Mouse (Mus musculus): ENCODE measurements at regions not wholly inside any gene's neighbourhood (a gene's known extent, or its start where the extent isn't known, plus 50 kb on each side); places are given as distances from the start of the nearest gene placed in this dataset.

DNA sequence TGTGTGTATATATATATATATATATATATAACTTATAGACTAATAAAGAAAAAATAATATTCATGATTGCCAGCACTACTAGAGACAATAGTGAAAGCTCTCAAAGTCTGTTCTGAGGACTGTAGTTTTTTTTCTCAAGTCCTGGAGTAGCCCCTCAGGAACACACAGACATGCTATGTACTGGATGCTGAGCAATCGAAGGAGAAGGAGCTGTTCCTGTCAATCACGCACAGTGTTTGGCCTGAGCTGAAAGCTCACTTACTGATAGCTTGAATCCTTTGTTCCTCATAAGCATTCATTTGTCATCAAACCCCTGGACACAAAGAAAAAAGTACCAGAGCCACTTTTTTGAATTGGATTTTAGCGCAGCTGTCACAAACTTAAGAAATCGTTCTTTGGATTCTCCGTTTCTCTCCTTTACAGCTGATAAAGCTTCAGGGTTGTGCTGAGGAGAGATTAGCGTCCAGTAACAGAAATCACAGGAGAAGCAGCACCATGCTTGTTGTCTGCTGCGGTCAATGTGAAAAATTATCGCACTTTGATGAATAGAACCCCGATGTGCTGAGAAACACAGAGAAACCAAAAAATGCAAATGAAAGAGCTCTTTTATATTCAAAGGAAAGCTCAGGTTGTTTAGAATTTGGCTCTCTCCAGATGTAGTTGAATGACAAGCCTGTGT is 702.2 kb upstream of the Tyrp1 start:
- no peak for TF ChIP-seq CTCF (IDR thresholded peaks at IDR 0.05)
- H3K4me3 ChIP-seq (ENCODE audit: low read depth, low read length), result 0 out of 2 replicates have a peak overlapping the region, but pooled peaks have one; percentile 5
- H3K9me3 ChIP-seq (ENCODE audit: low read length), result no peaks in the 10 kb centered on the region
- peak overlapping the region; percentile 39 for H3K4me2 ChIP-seq (ENCODE audit: low read depth, low read length, poor library complexity, severe bottlenecking)
- H3K36me3 ChIP-seq (ENCODE audit: insufficient read depth, low read length), result no peaks in the 10 kb centered on the region
- DNase-seq (ENCODE audit: low spot score), result peak; percentile 21
- no peaks in the 10 kb centered on the region for H3K27me3 ChIP-seq (ENCODE audit: insufficient read depth, low read length)
- ATAC-seq (ENCODE audit: low FRiP score), result peak; percentile 58; the same call in 1 of the 2 replicates
- H3K9ac ChIP-seq (replicated peaks; ENCODE audit: low read length, poor library complexity, severe bottlenecking), result 0 out of 2 replicates have a peak overlapping the region, but pooled peaks have one; percentile 13
- 17% methylated on average over 9 of the region's 9 CpGs for WGBS
- no peak overlapping the region; the same call in 1 of the 2 replicates for H3K27ac ChIP-seq (ENCODE audit: low read depth, low read length)
- no peaks in the 10 kb centered on the region for H3K4me1 ChIP-seq (ENCODE audit: insufficient read depth, low read length)

GRCm38 (mm10) chr4:80140261-80140660 is 693.7 kb upstream of the Tyrp1 start:
- no peak for TF ChIP-seq CTCF (IDR thresholded peaks at IDR 0.05)
- H3K9me3 ChIP-seq (ENCODE audit: low read length), result no peaks in the 10 kb centered on the region
- H3K27ac ChIP-seq (ENCODE audit: low read depth, low read length), result no peak overlapping the region
- no peak for DNase-seq (ENCODE audit: low spot score)
- no peak for ATAC-seq (ENCODE audit: low FRiP score)
- no peaks in the 10 kb centered on the region for H3K36me3 ChIP-seq (ENCODE audit: insufficient read depth, low read length)
- H3K4me2 ChIP-seq (ENCODE audit: low read depth, low read length, poor library complexity, severe bottlenecking), result no peak overlapping the region
- H3K27me3 ChIP-seq (ENCODE audit: insufficient read depth, low read length), result no peaks in the 10 kb centered on the region
- 84% methylated on average over 4 of the region's 4 CpGs for WGBS
- no peak overlapping the region for H3K9ac ChIP-seq (replicated peaks; ENCODE audit: low read length, poor library complexity, severe bottlenecking)
- H3K4me1 ChIP-seq (ENCODE audit: insufficient read depth, low read length), result no peaks in the 10 kb centered on the region
- no peak overlapping the region for H3K4me3 ChIP-seq (ENCODE audit: low read depth, low read length)

DNA sequence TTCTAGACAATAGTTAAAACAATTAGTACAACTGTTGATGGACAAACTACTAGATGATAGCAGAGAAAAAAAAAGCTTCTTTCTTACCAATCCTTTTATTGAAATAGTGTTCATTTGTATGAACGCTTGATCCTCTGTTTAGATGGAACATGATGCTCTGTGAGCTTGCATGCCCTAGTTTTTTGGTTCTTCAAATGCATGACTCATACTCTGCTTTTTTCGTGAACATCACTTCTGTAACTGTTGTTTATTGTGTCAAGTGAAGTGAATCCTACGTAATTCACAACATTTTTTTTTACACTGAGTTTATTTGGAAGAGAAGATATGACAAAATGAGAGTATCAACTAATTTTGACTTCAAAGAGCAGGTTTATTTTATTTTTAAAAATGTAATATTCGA is 674.1 kb upstream of the Tyrp1 start:
- no peak overlapping the region for H3K4me2 ChIP-seq (ENCODE audit: low read depth, low read length, poor library complexity, severe bottlenecking)
- H3K4me3 ChIP-seq (ENCODE audit: low read depth, low read length), result no peak overlapping the region
- H3K27me3 ChIP-seq (ENCODE audit: insufficient read depth, low read length), result no peaks in the 10 kb centered on the region
- no peaks in the 10 kb centered on the region for H3K4me1 ChIP-seq (ENCODE audit: insufficient read depth, low read length)
- no peaks in the 10 kb centered on the region for H3K9me3 ChIP-seq (ENCODE audit: low read length)
- no peak for TF ChIP-seq CTCF (IDR thresholded peaks at IDR 0.05)
- H3K36me3 ChIP-seq (ENCODE audit: insufficient read depth, low read length), result no peaks in the 10 kb centered on the region
- ATAC-seq (ENCODE audit: low FRiP score), result no peak
- H3K27ac ChIP-seq (ENCODE audit: low read depth, low read length), result no peak overlapping the region
- 81% methylated on average over 4 of the region's 4 CpGs for WGBS
- H3K9ac ChIP-seq (replicated peaks; ENCODE audit: low read length, poor library complexity, severe bottlenecking), result no peak overlapping the region
- DNase-seq (ENCODE audit: low spot score), result no peak

DNA sequence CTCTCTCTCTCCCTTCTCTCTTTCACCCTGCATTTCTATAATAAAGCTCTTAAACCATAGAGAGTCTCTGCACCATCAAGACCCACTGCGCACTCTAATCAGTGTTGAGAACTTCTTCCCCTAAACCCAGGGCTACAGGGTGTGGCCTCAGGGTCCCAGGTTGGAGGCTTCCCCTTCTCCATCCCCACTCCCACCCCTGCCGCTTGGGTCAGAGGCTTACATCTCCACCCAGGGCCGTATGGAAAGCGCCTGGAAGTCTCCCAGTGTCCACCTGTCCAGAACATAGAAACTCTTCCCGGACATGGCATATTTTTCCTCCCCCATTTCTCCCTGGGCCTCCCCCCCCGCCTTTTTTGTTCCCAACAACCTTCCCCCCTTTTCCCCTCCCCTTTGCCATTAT is 660.7 kb upstream of the Tyrp1 start:
- Histone ChIP-seq H3K36me3 (ENCODE audit: insufficient read depth, low read length) (no peaks in the 10 kb centered on the region), H3K9me3 (ENCODE audit: low read length) (no peaks in the 10 kb centered on the region), H3K9ac (replicated peaks; ENCODE audit: low read length, poor library complexity, severe bottlenecking) (no peak overlapping the region), H3K4me2 (ENCODE audit: low read depth, low read length, poor library complexity, severe bottlenecking) (no peak overlapping the region), H3K27me3 (ENCODE audit: insufficient read depth, low read length) (no peaks in the 10 kb centered on the region), H3K4me1 (ENCODE audit: insufficient read depth, low read length) (no peaks in the 10 kb centered on the region), H3K27ac (ENCODE audit: low read depth, low read length) (no peak overlapping the region), H3K4me3 (ENCODE audit: low read depth, low read length) (no peak overlapping the region)
- DNase-seq (ENCODE audit: low spot score), result no peak
- no peak for TF ChIP-seq CTCF (IDR thresholded peaks at IDR 0.05)
- WGBS, result 83% methylated on average over 6 of the region's 6 CpGs
- no peak for ATAC-seq (ENCODE audit: low FRiP score)

GRCm38 (mm10) chr4:80202223-80202622 is 631.7 kb upstream of the Tyrp1 start:
- DNase-seq (ENCODE audit: low spot score) (peak; percentile 22), ATAC-seq (ENCODE audit: low FRiP score) (no peak)
- Histone ChIP-seq H3K36me3 (ENCODE audit: insufficient read depth, low read length) (no peaks in the 10 kb centered on the region), H3K27ac (ENCODE audit: low read depth, low read length) (no peak overlapping the region), H3K4me3 (ENCODE audit: low read depth, low read length) (no peak overlapping the region), H3K9me3 (ENCODE audit: low read length) (no peaks in the 10 kb centered on the region), H3K9ac (replicated peaks; ENCODE audit: low read length, poor library complexity, severe bottlenecking) (no peak overlapping the region), H3K4me2 (ENCODE audit: low read depth, low read length, poor library complexity, severe bottlenecking) (no peak overlapping the region), H3K4me1 (ENCODE audit: insufficient read depth, low read length) (no peaks in the 10 kb centered on the region), H3K27me3 (ENCODE audit: insufficient read depth, low read length) (no peaks in the 10 kb centered on the region)
- WGBS, result 76% methylated on average over 1 of the region's 1 CpGs
- no peak for TF ChIP-seq CTCF (IDR thresholded peaks at IDR 0.05)

GRCm38 (mm10) chr4:80203916-80204315 is 630.0 kb upstream of the Tyrp1 start:
- 65% methylated on average over 6 of the region's 6 CpGs for WGBS
- Histone ChIP-seq H3K27me3 (ENCODE audit: insufficient read depth, low read length) (no peaks in the 10 kb centered on the region), H3K4me1 (ENCODE audit: insufficient read depth, low read length) (no peaks in the 10 kb centered on the region), H3K4me2 (ENCODE audit: low read depth, low read length, poor library complexity, severe bottlenecking) (no peak overlapping the region), H3K9ac (replicated peaks; ENCODE audit: low read length, poor library complexity, severe bottlenecking) (no peak overlapping the region), H3K4me3 (ENCODE audit: low read depth, low read length) (no peak overlapping the region), H3K9me3 (ENCODE audit: low read length) (no peaks in the 10 kb centered on the region), H3K27ac (ENCODE audit: low read depth, low read length) (no peak overlapping the region), H3K36me3 (ENCODE audit: insufficient read depth, low read length) (no peaks in the 10 kb centered on the region)
- no peak for TF ChIP-seq CTCF (IDR thresholded peaks at IDR 0.05)
- DNase-seq (ENCODE audit: low spot score) (peak; percentile 42), ATAC-seq (ENCODE audit: low FRiP score) (peak; percentile 77)
